Mouse (Mus musculus) gastrocnemius, adult 8-10 months (tissue): ENCODE results near the gene Gm27235. TPM values are rescaled to one million over a fixed set of nuclear protein-coding genes. Genes with fewer than 3 reads are reported as not detected.
"Not testable (repeated sequence)": the region's sequence is repeated elsewhere in the genome, so short reads cannot be mapped to it uniquely, and the experiment has no call there.

Experiments
- DNase-seq, 2 experiments: peaks; one replicate each; pipeline ENCODE4 v3.0.0; 2022; ENCODE audit warnings: low spot score in 2 of 2
- total RNA-seq, 4 experiments: library from RNA; stranded (reverse); gene quantifications; 2 replicates each; pipeline ENCODE4 v1.2.4; 2022

Gm27235 gene
- total RNA-seq, result not detected

DNA sequence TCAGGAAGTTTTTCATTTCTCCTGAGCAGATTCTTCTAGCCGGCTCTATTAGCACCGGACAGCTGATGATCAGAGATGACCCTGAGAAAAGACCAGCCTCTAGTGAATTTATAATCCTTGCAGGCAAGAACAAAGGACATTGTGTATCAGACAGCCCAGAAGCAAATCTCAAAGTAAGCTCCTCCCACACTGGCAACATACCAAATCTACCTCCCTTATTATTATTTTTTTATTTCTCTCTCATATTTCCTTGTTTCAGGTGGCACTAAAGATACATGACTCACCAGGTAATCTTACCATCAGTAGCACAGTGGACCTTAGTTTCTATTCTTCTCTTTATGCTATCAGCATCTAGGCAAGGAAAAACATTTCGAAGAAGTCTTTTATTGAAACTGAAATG, at the start of gene Gm27235, which contains the start of gene D730048I06Rik:
TSS of gene Gm27235 (minus strand) at position 101 of the 400 bp plus-strand sequence.
TSS of gene D730048I06Rik (minus strand) at position 112 of the 400 bp plus-strand sequence.
- DNase-seq, result no peak

DNA sequence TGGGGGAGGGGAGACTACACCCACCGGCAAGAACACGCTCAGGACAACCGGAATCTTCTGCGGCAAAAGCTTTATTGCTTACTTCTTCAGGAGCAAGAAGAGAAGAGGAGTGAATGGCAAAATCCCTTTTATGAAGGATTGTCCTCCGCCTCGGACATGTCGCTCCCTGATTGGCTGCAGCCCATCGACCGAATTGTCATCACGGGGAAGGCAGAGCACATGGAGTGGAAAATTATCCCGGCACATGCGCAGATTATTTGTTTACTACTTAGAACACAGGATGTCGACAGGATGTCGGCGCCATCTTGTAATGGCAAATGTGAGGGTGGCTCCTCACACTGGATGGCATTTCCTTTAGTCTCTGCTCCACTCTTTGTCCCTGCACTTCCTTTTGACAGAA, 28.0 kb upstream of the Gm27235 start:
- DNase-seq, result not testable (repeated sequence)

DNA sequence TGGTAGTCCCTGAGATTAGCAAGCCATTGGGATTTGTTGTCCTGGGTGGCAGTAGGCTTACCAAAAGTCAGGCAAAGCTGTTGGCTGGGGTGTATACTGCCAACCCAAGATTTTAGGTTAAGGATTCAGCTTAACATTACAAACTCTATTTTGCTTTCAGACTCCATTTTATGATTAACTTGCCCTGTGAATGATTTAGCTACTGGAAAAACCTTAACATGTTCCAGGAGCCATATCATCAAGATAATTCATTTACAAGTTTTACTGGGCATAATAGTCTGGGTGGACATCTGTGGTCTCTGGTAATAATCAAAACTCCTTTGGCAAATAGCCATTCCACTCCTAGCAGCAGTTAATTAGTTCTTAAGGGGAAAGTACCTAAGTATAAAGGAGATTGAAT, 8.2 kb upstream of the Gm27235 start:
- DNase-seq, result no peak

GRCm38 (mm10) chr9:35778009-35778408, 11.9 kb downstream of the Gm27235 start, which contains the start of gene Gm17727:
TSS of gene Gm17727 (minus strand) at chr9:35778109.
- no peak for DNase-seq

DNA sequence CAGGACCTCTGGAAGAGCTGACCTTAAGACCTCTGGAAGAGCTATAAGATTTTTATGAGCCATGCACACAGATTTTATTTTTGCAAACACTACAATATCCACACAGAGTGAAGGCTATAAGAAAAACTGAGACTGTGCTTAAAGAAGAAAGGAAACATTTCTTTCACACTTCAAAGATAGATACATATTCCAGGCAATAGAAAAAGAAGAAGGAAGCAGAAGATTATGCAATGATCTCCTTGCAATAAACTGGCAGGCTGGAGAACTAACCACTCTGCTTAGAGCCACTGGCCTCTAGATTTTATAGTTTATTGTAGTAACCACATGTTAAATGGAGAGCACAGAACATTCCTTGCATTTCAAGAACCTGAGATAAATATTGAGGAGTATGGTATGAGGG, 33.1 kb downstream of the Gm27235 start:
- no peak for DNase-seq

GRCm38 (mm10) chr9:35740749-35741148, 49.2 kb downstream of the Gm27235 start, which contains the start of gene Gm17677:
TSS of gene Gm17677 (plus strand) at chr9:35741049.
- DNase-seq, result no peak

Other genes starting within 250 kb of the Gm27235 start
- gene Ddx25, start 231.6 kb downstream of the Gm27235 start, total RNA-seq, result not detected
- 10 to 100 TPM in 1 of 4 experiments, 1 to 10 TPM in 3; 7.8 to 11.1 (median 9.2) TPM for gene Pus3, start 231.5 kb downstream of the Gm27235 start, total RNA-seq
- gene Pate2, start 219.8 kb downstream of the Gm27235 start, total RNA-seq, result not detected
- 1 to 10 TPM in 1 of 4 experiments, under 1 TPM in 3; 0.48 to 1.0 (median 0.93) TPM for gene Hyls1, start 219.7 kb downstream of the Gm27235 start, total RNA-seq
- not detected for gene Pate4, start 178.2 kb downstream of the Gm27235 start, total RNA-seq
- not detected for gene Pate3, start 141.9 kb downstream of the Gm27235 start, total RNA-seq
- gene Pate1, start 102.7 kb downstream of the Gm27235 start, total RNA-seq, result not detected
- not detected for gene Gm17677, start 49.1 kb downstream of the Gm27235 start, total RNA-seq
- not detected for gene Gm17727, start 12.0 kb downstream of the Gm27235 start, total RNA-seq
- gene D730048I06Rik, start within 50 bp of the Gm27235 start, total RNA-seq, result not detected
- not detected for gene 9230110F15Rik, start 54.0 kb upstream of the Gm27235 start, total RNA-seq
- gene 9230113P08Rik, start 118.3 kb upstream of the Gm27235 start, total RNA-seq, result not detected